Mouse (Mus musculus) right cerebral cortex, postnatal 14 days (tissue): Measurements from ENCODE around the gene Smyd1.
A peak's percentile ranks its signal among the peaks of the same experiment; 100 is the strongest.
"Not testable (repeated sequence)": the region's sequence is repeated elsewhere in the genome, so short reads cannot be mapped to it uniquely, and the experiment has no call there.

Experiments
- DNase-seq: peaks from one replicate; pipeline ENCODE4 v3.0.0; 2022

Smyd1 gene

DNA sequence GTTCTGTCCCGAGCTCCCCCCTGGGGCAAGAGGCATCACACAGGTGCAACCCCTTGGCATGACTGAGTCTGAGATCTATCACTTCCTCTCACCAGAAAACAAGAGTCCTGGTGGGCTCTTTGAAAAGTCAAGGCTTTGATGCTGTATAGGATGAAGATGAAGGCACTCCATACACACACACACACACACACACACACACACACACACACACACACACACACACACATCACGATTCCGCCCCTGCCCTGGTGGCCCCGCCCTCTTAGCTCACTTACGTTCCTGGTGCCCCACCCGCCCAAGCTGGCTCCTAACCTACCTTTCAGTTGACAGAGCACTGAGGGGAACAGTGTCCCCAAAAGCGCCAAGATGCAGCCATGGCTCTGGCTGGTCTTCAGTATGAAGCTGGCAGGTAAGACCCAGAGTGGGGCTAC, 473 bp upstream of the Smyd1 start, which contains the start of gene Cd8b1:
Gene Cd8b1, plus strand, starts transcription at position 298 of the 431 bp plus-strand sequence.
- DNase-seq, result no peak

DNA sequence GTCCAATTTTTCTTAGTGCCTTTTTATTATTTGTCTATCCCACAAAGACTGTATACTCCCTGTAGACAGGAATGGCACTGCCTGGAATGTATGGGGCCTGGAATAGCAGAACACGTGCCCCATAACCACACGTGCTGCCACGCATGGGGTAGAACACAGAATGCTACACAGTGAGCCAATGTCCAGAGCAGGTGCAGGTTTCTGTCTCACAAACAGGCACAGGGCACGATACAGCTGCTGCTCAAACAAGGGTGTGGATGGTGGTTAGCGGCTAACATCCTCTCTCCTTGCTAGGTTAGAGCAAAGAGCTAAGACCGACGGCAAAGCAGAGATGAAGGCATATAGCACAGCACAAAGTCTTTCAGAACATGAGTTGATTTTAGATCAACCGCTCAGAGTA, 14.5 kb downstream of the Smyd1 start:
- DNase-seq, result no peak

DNA sequence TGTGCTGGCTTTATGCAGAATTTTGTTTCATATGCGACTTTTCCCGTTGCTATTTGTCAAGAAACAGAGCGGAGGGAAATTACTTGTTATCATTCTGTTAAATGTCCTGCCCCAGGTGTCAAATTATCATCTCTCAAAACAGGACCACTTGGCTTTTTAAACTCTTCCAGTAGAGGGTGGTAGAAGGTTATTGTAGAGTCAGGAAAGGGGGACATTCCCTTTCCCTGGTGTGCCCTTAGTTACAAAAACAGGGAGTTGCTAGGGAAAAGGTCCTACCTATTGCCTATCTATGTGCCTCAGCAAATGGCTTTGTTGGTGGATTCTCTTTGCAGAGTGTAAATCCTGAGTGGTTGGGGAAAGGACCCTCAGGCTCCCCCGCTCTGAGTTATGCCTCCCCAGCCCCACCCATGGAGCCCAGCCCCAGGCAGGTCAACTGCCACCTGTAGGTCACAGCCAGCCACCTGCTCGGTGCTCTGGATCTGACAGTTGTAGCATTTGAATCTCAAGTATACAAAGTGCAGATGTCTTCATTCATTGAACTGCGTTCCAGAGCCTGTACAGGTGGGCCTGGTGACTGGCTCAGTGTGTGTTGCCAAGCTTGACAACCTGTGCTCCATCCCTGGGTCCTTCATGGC, 19.8 kb downstream of the Smyd1 start:
- no peak for DNase-seq

DNA sequence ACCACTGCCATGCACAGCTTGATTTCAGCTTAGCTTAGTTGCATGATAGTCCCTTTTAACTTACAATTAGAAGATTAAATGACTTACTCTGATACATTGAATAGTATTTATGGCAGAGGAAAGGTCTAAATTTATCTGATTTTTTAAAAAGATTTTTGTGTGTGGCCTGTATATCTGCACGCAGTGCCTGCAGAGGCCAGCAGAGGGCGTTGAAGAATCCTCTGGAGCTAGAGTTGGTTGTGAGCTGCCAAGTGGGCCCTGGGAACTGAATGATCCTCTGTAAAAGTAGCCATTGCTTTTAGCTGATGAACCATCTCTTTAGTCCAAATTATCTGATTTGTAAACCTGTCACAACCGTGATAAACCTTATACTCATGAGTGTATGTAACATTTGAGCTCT, 23.3 kb downstream of the Smyd1 start:
- peak; percentile 10 for DNase-seq

DNA sequence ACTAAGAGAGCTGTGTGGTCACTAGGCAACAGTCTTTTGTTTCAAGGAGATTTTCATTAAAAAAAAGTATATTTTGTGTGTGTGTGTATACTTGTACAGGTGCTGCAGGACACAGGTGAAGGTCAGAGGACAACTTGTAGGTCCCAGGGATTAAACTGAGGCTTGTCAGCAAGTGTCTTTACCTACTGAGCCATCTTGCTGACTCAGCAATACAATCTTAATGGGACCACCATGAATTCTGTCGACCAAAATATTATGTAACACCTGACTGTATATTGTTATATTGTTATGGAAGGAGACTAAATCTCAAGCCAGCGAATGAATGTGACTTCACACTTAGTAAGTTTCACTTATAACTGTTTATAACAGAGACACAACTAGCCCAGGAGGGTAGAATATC, 24.0 kb downstream of the Smyd1 start:
- no peak for DNase-seq

DNA sequence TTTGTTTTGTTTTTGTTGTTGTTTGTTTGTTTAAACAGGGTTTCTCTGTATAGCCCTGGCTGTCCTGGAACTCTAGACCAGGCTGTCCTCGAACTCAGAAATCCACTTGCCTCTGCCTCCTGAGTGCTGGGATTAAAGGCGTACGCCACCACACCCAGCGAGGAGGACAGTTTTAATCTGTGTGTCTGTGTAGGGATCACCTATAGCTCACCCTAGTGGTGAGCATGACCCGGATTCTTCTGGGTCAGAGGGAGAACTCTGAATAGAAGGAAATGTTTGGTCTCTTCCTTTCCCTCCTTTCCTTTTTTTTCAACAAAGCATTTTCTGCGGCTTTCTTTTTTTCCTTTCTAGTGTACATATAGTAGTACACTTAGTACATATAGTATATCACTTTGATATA, 26.7 kb downstream of the Smyd1 start:
- DNase-seq, result no peak

DNA sequence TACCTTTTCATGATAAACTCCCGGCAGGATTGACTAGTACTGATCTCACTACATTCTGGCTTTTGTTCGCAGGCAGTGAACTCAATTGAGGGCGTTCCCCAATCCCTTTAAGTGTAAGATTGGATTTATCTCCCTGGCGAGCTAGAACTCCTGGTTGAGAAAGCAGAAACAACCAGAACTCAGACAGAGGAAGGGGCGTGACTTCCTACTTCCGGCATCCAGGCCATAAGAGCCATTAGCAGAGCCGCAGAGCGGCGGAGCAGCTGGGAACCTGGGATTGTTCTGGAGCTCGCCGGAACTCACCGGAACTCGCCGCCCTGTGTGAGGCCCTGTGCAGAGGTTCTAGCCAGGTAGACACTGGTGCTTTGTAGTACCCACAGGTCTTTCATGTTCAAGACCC, 28.5 kb downstream of the Smyd1 start:
- DNase-seq, result no peak

DNA sequence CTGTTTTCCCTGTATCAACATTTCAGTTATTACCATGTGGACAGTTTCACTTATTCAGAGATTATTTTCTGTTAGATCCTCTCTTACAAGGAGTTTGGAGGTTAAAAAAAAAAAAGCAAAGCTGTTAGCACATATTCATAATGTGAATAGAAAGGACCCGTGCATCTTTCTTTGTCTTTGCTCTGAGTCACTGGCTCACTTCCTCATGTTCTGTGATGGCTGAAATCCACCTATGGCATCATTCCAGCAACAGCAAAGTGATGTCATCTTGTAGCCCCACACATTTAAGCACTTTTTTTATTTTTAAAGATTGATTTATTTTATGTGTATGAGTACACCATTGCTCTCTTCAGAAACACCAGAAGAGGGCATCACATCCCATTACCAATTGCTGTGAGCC, 42.6 kb downstream of the Smyd1 start:
- no peak for DNase-seq

DNA sequence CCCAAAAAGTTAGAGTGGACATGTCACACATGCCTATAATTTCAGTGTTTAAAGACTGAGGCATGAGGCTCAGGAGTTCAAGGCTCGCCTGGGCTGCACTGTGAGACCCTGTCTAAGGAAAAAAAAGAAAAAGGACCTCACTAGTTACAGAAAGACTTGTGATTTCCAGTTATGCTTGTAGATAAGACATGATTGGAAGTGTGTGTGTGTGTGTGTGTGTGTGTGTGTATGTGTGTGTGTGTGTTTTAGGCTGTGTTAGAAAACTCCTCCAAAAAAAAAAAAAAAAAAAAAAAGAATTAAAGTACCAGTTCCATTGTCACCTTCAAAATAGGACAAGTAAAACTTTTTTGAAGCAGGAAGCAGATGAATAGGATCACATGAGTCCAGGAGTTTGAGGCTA, 47.4 kb downstream of the Smyd1 start:
- DNase-seq, result no peak

DNA sequence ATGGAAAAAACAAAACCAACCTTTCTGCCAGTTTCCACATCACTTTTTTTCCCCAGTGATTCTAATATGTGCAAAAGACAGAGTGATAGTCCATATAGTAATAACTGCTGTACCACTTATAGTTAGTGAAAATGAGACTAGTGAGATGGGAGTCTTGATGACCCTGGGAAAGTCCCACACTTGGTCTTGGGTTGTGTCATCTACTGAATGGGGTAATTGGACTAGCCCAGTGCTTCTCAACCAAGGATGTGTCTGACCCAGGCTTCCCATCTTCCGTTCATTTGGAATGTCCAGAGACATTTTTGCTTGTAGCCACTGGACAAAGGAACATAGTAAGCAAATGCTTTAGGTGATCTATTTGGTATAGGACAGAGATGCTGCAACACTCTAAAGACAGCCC, 48.3 kb downstream of the Smyd1 start:
- no peak for DNase-seq

DNA sequence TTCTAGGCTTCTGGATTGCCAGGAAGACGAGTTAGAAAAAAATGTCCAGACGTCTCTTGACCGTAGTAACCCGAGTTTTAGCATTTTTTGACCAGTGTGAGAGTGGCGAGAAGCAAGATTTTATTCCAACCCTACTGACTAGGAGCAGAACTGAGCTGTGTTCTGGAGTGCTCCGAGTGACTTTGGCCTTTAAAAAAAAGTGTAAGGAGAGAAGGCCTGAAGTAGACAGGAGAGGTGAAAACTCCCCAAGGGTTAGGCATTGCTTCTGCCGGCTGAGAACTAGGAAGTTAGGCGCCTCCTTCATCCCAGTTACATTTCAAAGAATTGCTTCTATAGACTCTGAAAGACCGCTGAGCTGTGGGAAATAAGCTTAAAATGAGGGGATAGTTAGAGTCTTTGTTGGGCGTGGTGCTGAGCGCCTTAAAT, 49.7 kb downstream of the Smyd1 start:
- DNase-seq, result no peak

DNA sequence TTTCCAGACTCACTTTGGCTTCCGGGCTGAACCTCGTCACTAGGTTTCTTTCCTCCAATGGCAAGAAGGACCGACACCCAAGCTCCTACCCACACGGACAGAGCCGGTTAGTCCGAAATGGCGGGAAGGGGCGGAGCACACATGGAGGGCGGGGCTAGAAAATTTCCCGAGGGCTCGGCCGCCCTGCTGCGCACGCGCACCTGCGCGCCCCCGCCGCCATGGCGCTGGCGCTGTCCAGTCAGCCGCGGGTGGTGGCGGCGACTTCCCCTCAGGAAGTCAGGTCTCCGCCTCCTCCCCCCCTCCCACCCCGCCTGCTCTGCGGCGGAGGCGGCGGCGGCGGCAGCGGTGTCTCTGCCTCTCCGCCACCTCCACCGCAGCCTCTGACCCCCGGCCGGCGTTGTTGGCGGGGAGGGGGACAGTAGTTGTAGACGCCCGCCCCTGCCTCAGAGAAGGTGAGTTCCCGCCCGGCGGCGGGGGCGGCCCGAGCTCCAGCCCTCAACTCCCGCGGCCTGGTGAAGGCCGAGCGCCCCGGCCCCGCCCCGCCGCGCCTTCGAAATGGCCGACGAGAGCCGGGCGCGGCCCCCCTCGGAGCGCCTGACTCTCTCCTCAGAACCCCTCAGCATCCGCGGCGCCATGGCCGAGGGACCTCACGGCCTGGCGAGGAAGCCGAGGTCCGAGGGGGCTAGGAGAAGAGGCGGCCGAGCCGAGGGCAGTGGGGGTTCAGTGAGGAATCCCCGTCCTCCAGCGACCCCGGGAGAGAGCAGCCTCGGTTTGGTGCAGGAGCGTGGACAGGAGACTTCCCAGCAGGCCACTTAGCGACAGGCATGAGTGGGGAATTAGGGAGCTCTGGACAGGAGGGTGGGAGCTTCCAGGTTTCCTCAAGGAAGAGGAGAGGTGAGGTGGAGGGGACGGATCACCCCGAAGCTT, 50.4 kb downstream of the Smyd1 start, which contains the start of gene Krcc1:
Gene Krcc1, plus strand, starts transcription at position 289 of the 927 bp plus-strand sequence.
- DNase-seq, result peak; percentile 94

DNA sequence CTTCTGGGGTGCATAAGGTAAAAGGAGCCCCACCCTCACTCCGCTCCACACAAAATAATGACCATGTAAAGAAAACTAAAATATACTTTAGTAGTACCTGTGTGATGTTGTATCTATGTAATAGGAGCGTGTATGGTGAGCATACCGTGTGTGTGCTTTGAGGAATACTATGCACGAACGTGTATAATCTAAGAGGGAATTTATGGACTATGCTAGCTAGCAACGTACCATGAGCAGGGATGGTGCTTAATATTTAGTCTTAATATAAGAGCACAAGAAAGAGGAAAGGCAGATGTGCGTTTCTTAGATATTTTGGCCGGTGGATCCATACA, 51.0 kb downstream of the Smyd1 start:
- no peak for DNase-seq

DNA sequence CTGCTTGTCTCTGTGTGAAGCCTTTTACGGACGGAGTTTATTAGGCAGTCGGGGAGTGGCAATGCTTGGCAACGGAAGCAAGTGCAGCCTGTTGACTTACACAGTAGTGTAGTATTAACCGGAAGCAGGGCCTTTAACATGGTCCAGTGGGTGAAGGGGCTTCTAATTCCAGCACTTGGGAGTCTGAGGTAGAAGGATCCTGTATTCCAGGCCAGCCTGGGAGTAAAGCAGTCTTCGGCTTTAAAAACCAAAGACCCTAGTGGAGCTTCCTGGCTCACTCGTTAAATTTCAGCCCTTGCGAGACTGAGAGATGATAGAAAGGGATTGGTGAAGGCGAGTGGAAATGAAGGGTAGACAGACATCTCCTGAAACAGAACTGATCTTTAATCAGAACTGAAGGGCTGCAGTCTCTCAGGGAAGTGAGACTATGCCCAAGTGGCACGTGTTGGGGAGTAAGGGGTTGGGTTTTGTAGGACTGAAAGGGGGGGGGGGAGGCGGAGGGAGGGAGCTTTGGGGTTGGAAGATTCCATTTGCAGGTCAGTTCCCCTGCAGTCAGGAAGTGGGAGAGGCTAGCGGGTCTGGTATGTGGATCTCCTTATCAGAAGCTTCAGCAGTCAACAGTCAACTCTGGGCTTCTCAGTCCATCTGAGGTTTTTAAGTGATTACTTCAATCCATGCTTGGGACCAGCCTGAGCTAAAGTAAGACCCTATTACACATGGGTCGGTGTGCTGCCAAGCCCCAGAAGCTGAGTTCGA, 51.6 kb downstream of the Smyd1 start:
- DNase-seq, result peak; percentile 4

DNA sequence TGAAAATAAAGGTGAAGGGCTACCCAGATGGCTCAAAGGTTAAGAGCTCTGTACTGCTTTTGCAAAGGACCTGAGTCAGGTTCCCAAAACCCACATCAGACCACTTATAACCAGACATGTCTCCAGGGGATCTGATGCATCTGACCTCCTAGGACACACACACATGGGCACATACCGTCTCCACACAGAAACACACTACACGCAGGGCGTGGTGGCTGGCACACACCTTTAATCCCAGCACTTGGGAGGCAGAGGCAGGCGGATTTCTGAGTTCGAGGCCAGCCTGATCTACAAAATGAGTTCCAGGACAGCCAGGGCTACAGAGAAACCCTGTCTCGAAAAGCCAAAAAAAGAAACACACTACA, 52.4 kb downstream of the Smyd1 start:
- not testable (repeated sequence) for DNase-seq

DNA sequence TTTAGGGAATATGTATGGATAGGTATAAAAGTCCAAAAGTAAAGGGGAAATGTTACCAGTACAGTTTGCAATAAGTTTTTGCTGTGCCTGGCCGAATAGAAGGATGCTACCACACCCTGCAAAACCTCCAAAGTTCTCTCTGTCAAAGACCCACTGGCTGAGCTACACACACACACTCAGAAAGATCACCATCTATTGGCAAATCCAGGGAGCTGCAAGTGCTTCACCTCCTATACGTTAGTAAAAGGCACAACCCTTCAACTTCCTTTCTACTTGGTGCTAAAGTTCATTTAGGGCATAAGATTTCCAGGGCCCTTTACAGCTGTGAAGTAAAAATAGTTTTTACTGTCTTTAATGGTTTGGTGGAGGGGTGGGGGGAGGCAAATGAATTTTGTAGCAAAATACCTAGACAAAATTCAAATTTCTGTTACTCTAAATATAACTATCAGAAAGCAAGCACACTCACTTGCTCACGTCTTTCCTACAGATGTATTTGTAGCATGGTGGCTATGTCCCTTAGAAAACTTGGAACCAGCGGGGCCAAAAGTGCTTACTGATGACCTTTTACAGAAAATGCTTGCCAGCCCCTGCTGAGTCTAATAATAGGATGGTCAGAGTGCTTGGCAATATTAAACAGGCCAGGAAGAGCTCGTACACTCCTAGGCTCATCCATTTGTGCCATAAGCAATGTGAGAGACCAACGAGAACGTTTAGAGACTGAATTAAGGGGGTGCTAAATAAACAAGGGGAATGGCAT, 52.9 kb downstream of the Smyd1 start:
- DNase-seq, result no peak

DNA sequence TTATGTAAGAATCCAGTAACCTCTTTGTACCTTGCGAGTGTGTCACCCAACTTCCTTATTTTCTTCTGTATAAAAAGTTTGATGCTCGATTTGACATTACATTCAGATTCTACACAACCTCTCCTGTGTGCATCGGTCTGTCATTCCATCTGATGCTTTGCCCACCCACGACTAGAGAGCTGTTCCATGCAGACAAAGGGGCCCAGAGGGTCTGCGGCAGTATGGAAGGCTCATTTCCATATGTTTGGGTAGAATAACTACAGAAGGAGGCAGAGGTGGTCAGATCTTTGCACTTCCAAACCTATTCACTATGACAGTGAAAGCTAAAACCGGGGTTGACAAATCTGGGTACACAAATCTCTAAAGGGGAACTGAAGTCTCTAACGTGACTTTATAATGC, 54.4 kb downstream of the Smyd1 start:
- DNase-seq, result not testable (repeated sequence)

DNA sequence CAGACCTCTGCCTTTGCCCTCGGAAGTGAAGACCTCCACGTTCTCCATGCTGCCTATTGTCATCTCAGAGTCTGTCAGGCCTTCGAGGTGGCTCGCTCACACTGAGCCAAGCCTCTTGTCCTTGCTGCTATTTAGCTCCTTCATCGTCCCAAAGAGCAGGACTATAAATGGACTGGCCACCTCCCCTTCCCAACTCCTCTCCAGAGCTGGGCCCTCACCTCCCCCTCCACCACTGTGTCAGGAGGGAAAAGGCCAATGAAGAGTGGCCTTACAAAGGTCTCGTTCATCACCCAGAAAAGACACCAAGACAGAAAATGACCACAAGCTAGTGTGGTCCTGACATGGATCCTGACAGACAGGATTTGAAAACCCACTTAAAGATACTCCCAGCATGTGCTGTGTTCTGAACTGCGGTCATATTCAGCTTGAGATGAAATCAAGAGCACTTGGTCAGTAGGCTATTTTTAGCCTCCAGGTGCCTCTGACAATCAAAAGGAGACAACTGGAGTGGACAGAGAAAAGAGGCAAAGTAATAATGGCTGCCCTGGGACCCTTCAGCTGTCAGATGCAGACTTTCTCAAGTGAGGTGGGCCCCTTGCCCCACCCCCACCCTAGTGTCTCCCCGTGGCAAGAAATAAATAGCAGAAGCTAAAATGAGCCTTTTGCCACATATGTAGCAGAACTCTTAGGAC, 59.7 kb downstream of the Smyd1 start:
- DNase-seq, result no peak

DNA sequence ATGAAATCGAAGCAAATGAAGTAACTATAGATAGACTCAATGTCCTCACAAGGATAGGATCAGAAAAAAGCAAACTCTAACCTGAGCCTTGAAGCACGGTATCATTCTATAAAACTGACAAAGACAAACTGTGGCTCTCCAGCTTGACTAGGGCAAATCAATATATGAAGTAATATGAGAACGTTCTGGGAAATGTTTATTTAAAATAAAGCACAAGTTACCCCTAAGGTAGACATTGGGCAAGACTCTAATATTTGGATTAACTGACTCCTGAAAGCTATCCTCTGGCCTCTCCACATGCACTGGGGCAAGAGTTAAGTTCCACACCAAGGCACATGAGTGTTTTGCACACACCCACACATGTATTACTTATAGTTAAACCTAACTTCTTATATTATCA, 61.0 kb downstream of the Smyd1 start:
- DNase-seq, result no peak

DNA sequence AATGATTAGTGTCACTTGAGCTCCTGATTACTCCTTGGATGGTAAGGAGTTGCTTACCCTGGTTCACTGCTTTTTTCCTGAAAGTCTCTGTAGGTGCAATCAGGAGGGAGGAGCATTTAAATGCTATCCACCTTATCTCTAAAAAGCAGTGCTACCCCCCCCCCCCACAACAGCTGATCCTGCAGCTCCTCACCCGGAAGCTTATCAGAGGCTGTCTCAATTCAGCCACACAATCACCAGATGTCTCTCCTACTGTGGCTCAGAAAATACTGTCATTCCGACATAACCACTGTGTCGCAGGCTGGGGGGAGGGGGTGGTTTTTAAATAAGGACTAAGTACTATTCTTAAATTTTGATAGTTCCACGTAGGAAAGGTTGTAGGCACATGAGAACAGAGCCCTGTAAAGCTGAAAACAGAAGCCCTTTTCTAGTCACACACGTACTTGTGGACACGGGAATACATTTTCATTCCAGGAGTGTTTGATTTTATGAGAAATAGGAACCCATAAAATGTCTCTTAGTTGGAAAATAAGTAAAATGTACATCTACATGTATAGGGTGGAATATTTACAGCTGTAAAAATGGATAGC, 61.9 kb downstream of the Smyd1 start:
- no peak for DNase-seq

DNA sequence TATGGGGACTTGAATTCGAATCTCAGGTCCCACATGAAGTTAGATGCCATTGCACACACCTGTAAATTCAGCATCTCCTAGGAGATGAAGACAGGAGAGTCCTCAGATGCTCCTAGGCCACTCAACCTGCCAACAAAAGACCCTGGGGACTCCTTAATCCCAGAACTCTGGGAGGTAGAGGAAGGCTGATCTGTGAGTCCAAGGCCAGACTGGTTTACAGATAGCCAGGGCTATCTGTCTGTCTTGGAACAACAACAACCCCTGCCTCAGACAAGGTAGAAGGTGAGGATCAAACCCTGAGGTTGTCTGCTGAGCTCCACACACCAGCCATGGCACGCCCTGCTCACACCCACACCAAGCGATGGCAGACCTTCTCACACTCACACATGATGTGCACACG, 62.9 kb downstream of the Smyd1 start:
- no peak for DNase-seq

DNA sequence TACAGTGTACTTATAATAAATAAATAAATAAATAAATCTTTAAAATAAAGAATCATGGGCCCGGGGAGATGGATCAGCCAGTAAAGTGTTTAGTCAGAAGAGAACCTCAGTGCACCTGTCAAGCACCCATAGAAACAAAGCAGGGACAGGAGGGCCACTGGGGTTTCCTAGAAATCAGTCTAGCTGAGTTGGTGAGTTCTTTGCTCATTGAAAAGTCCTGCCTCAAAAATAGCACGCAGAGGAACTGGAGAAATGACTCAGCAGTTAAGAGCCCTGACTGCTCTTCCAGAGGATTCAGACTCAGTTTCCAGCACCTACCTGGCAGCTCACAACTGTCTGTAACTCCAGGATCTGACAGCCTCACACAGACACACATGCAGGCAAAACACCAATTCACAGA, 63.5 kb downstream of the Smyd1 start:
- DNase-seq, result no peak
